ENCODE assay signal across 19 mouse cellular contexts in genomic region chr12:41054006-41054791, GRCm38 (mm10). TPM values are rescaled to one million over a fixed set of nuclear protein-coding genes. Genes with fewer than 3 reads are reported as not detected.
DNase-seq lines count a peak whose midpoint lies in the region; ATAC-seq and TF ChIP-seq lines count a peak whose summit lies in the region.
"Had no signal": no experiment of that assay in that cellular context is flagged by ENCODE, and none has a peak within 500 bp of the region (broad histone marks: within the 10 kb centered on the region; RNA-seq: fewer than 3 reads in every experiment).

No protein-coding gene starts in this region.

- WGBS in forebrain, embryonic 14.5 days: 59% methylated on average over 11 of the region's 11 CpGs
- WGBS in forebrain, embryonic 11.5 days: 78% methylated on average over 11 of the region's 11 CpGs
- WGBS in neural tube, embryonic 14.5 days: 66% methylated on average over 11 of the region's 11 CpGs
- WGBS in forebrain, postnatal 0 days: 46% methylated on average over 11 of the region's 11 CpGs

- H3K4me1 ChIP-seq in forebrain, embryonic 14.5 days (ENCODE audit: control insufficient read depth, insufficient read depth, low read length): no peaks in the 10 kb centered on the region
- H3K4me1 ChIP-seq in forebrain, embryonic 11.5 days (replicated peaks; ENCODE audit: control insufficient read depth, insufficient read depth, low read length): no peaks in the 10 kb centered on the region
- H3K4me1 ChIP-seq in neural tube, embryonic 14.5 days (ENCODE audit: control insufficient read depth, insufficient read depth, low read length): no peaks in the 10 kb centered on the region
- H3K4me1 ChIP-seq in forebrain, postnatal 0 days (ENCODE audit: insufficient read depth): no peaks in the 10 kb centered on the region
- H3K4me1 ChIP-seq: hindbrain, embryonic 12.5 days had no signal

- peak; percentile 23 for DNase-seq in forebrain, embryonic 14.5 days (ENCODE audit: low spot score)
- no peak for DNase-seq in forebrain, embryonic 11.5 days (ENCODE audit: low spot score)
- DNase-seq in neural tube, embryonic 10.5 days (ENCODE audit: extremely low spot score, low spot score): no peak
- DNase-seq in cerebellum, adult 8-10 months: peak; percentile 59
- peak; percentile 5 for DNase-seq in forebrain, postnatal 0 days
- DNase-seq in embryo, embryonic 9.5 days (ENCODE audit: extremely low spot score): no peak
- DNase-seq in urinary bladder, adult 18-20 months (ENCODE audit: low spot score in 2 of 2): no peak
- DNase-seq: B cell, adult 2 months; gastrocnemius, postnatal 25 days; kidney, adult 18-20 months; kidney, postnatal 25 days; layer of hippocampus, adult 9-11 months; lung, postnatal 14 days; thymus, postnatal 14 days had no signal

- no peak overlapping the region for H3K9ac ChIP-seq in forebrain, embryonic 14.5 days (ENCODE audit: low read length)
- H3K9ac ChIP-seq in forebrain, embryonic 11.5 days (ENCODE audit: low read length): no peak overlapping the region
- H3K9ac ChIP-seq in neural tube, embryonic 14.5 days (replicated peaks; ENCODE audit: low read depth, low read length): no peak overlapping the region
- no peak overlapping the region for H3K9ac ChIP-seq in forebrain, postnatal 0 days
- H3K9ac ChIP-seq: hindbrain, embryonic 12.5 days had no signal

- no peaks in the 10 kb centered on the region for H3K36me3 ChIP-seq in forebrain, embryonic 14.5 days (ENCODE audit: control insufficient read depth, insufficient read depth, low read length)
- no peaks in the 10 kb centered on the region for H3K36me3 ChIP-seq in forebrain, embryonic 11.5 days (ENCODE audit: control insufficient read depth, insufficient read depth, low read length)
- no peaks in the 10 kb centered on the region for H3K36me3 ChIP-seq in neural tube, embryonic 14.5 days (ENCODE audit: control insufficient read depth, insufficient read depth, low read length)
- H3K36me3 ChIP-seq in forebrain, postnatal 0 days (ENCODE audit: insufficient read depth): no peaks in the 10 kb centered on the region
- H3K36me3 ChIP-seq: hindbrain, embryonic 12.5 days had no signal

- H3K4me3 ChIP-seq in forebrain, embryonic 14.5 days (ENCODE audit: low read depth, low read length): no peak overlapping the region
- no peak overlapping the region for H3K4me3 ChIP-seq in forebrain, embryonic 11.5 days (ENCODE audit: low read depth, low read length)
- H3K4me3 ChIP-seq in neural tube, embryonic 14.5 days (ENCODE audit: low read depth, low read length): no peak overlapping the region
- H3K4me3 ChIP-seq in forebrain, postnatal 0 days (ENCODE audit: low read depth, low read length): no peak overlapping the region
- H3K4me3 ChIP-seq: hindbrain, embryonic 12.5 days; megakaryocyte, embryonic 14.5 days had no signal

- TF ChIP-seq CTCF in forebrain, postnatal 0 days (IDR thresholded peaks at IDR 0.05; ENCODE audit: low read depth): no peak

- no peak overlapping the region for H3K4me2 ChIP-seq in forebrain, embryonic 14.5 days (ENCODE audit: low read length)
- no peak overlapping the region for H3K4me2 ChIP-seq in forebrain, embryonic 11.5 days (ENCODE audit: low read depth, low read length, severe bottlenecking)
- no peak overlapping the region for H3K4me2 ChIP-seq in neural tube, embryonic 14.5 days (ENCODE audit: low read depth, low read length)
- no peak overlapping the region for H3K4me2 ChIP-seq in forebrain, postnatal 0 days (ENCODE audit: low read depth)
- H3K4me2 ChIP-seq: hindbrain, embryonic 12.5 days had no signal

- H3K27ac ChIP-seq in forebrain, embryonic 14.5 days (ENCODE audit: low read depth, low read length): no peak overlapping the region
- no peak overlapping the region for H3K27ac ChIP-seq in forebrain, embryonic 11.5 days (ENCODE audit: low read depth, low read length)
- no peak overlapping the region for H3K27ac ChIP-seq in neural tube, embryonic 14.5 days (ENCODE audit: low read depth, low read length)
- H3K27ac ChIP-seq in forebrain, postnatal 0 days (ENCODE audit: low read depth, low read length): no peak overlapping the region
- H3K27ac ChIP-seq: hindbrain, embryonic 12.5 days; stomach, postnatal 0 days had no signal

- peak; percentile 50; the same call in 1 of the 2 replicates for ATAC-seq in forebrain, embryonic 14.5 days
- ATAC-seq in forebrain, embryonic 11.5 days (replicated peaks; ENCODE audit: low FRiP score): no peak
- ATAC-seq in neural tube, embryonic 14.5 days (ENCODE audit: low read depth): 0 out of 2 replicates have a peak, but pooled peaks have one; percentile 21
- ATAC-seq in forebrain, postnatal 0 days: peak; percentile 51
- ATAC-seq: Patski had no signal

- H3K9me3 ChIP-seq in forebrain, embryonic 14.5 days (replicated peaks; ENCODE audit: control insufficient read depth, low read length): no peaks in the 10 kb centered on the region
- H3K9me3 ChIP-seq in forebrain, embryonic 11.5 days (ENCODE audit: control insufficient read depth, low read length): no peaks in the 10 kb centered on the region
- H3K9me3 ChIP-seq in neural tube, embryonic 14.5 days (ENCODE audit: control insufficient read depth, low read length): no peaks in the 10 kb centered on the region
- no peaks in the 10 kb centered on the region for H3K9me3 ChIP-seq in forebrain, postnatal 0 days (ENCODE audit: low read length)
- H3K9me3 ChIP-seq: hindbrain, embryonic 12.5 days; megakaryocyte, embryonic 14.5 days had no signal

- H3K27me3 ChIP-seq in forebrain, embryonic 14.5 days (replicated peaks; ENCODE audit: control insufficient read depth, insufficient read depth, low read length): no peaks in the 10 kb centered on the region
- H3K27me3 ChIP-seq in forebrain, embryonic 11.5 days (ENCODE audit: control insufficient read depth, insufficient read depth, low read length): no peaks in the 10 kb centered on the region
- no peaks in the 10 kb centered on the region for H3K27me3 ChIP-seq in neural tube, embryonic 14.5 days (ENCODE audit: control insufficient read depth, insufficient read depth, low read length)
- H3K27me3 ChIP-seq in forebrain, postnatal 0 days (ENCODE audit: insufficient read depth, low read length): no peaks in the 10 kb centered on the region
- H3K27me3 ChIP-seq: hindbrain, embryonic 12.5 days; megakaryocyte, embryonic 14.5 days; Patski had no signal

RNA-seq across cellular contexts. Expression of gene Immp2l, which starts 30.3 kb away (rescaled TPM):
- polyA plus RNA-seq in forebrain, embryonic 14.5 days (2014; fragmentation: Nextera tagmentation; extraction: Ambion mirVana): 6.3 and 6.9 TPM in 2 replicates
- polyA plus RNA-seq in forebrain, embryonic 11.5 days (2014; fragmentation: Nextera tagmentation; extraction: Ambion mirVana): 9.0 and 10.9 TPM in 2 replicates
- 4.5 and 8.1 TPM in 2 replicates for polyA plus RNA-seq in neural tube, embryonic 14.5 days (2014; fragmentation: Nextera tagmentation; extraction: Ambion mirVana)
- total RNA-seq in forebrain, postnatal 0 days (2014; rRNA removed): 10.8 and 19.4 TPM in 2 replicates
- polyA plus RNA-seq in forebrain, postnatal 0 days (2015; fragmentation: Nextera tagmentation; extraction: Ambion mirVana): 5.9 and 9.5 TPM in 2 replicates

Comparison
In these comparisons a context has a peak if more than half of its experiments do, and no peak if none do; other contexts are left out.
1. DNase-seq: peak in forebrain, embryonic 14.5 days (single experiment), cerebellum, adult 8-10 months (single experiment) and forebrain, postnatal 0 days (single experiment); none in forebrain, embryonic 11.5 days (single experiment), neural tube, embryonic 10.5 days (single experiment), embryo, embryonic 9.5 days (single experiment) and urinary bladder, adult 18-20 months (0 of 2).